Mouse (Mus musculus): ENCODE results near the gene Dip2b.

DNA sequence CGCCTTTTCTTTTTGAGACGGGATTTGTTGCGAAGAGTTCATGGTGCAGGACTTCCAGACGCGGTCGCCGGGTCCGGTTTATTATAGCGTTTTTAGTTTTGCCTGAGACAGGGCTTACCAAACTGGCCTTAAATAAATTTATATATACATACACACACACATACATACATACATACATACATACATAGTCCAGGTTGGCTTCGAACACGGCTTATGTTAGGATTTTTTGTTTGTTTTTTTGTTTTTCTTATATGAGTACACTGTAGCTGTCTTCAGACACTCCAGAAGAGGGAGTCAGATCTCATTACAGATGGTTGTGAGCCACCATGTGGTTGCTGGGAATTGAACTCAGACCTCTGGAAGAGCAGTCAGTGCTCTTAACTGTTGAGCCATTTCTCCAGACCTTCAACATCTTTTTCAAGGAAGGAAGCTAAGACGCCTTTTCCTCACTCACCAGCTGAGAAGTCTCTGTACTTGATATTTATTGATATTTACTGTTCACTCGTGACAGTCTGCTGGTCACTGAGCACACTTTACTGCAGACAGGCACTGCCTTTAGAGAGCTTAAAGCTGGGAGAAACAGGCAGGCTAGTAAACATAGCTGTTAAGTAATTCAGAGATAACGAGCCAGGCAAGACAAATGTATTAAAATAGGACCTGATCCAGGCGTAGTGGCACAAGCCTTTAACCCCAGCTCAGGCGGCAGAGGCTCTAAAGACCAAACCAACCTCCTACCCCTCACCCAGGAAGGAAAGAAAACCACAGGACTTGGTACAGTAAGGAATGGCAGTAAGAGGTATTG is 190.3 kb downstream of the Dip2b start:
- TF ChIP-seq POLR2A (IDR thresholded peaks at IDR 0.05; ENCODE audit: borderline replicate concordance, extremely low read depth, low read depth, low read length) (no peak), CTCF (IDR thresholded peaks at IDR 0.05; ENCODE audit: insufficient read depth, low read length) (no peak)

Data from lung, adult 2 months (tissue).